17 mouse cellular contexts compared by ENCODE assay signal in the genomic region with DNA sequence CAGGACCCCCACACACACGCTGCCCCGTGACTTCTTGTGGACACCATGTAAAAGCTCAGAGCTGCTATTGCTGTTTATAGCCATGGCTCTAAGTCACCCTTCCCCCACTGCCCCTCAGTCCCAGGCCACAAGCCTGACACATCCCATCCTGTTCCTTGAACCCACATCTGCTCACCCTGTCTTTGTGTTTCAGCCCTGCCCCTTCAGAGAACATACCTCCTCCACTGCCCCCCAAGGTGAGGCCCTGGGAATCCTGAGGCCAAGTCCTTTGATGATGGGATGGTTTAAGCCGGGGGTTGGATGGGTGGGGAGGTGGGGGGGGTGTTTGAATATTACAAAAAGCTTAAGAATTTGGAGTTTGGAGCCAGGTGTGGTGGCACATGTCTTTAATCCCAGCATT.
"Had no signal": no experiment of that assay in that cellular context is flagged by ENCODE, and none has a peak within 500 bp of the region (broad histone marks: within the 10 kb centered on the region; RNA-seq: fewer than 3 reads in every experiment).

No protein-coding gene starts in this region.

- H3K27ac ChIP-seq: liver, embryonic 15.5 days; lung, embryonic 15.5 days; macrophage; midbrain, embryonic 13.5 days; midbrain, embryonic 15.5 days; neural tube, embryonic 12.5 days; stomach, embryonic 15.5 days; stomach, postnatal 0 days had no signal

- H3K4me3 ChIP-seq: liver, embryonic 15.5 days; lung, embryonic 15.5 days; megakaryocyte, embryonic 14.5 days; midbrain, embryonic 13.5 days; midbrain, embryonic 15.5 days; neural tube, embryonic 12.5 days; stomach, embryonic 15.5 days had no signal

- DNase-seq: liver, postnatal 0 days; lung, adult 2 months; lung, postnatal 14 days; lung, postnatal 36 days; right cerebral cortex, postnatal 14 days; thymus, adult 2 months; thymus, postnatal 14 days; thymus, postnatal 36 days had no signal

- H3K27me3 ChIP-seq: liver, embryonic 15.5 days; lung, embryonic 15.5 days; megakaryocyte, embryonic 14.5 days; midbrain, embryonic 13.5 days; midbrain, embryonic 15.5 days; neural tube, embryonic 12.5 days; stomach, embryonic 15.5 days had no signal

- H3K4me1 ChIP-seq: lung, embryonic 15.5 days; midbrain, embryonic 13.5 days; midbrain, embryonic 15.5 days; neural tube, embryonic 12.5 days; stomach, embryonic 15.5 days had no signal
